11 mouse cellular contexts compared by ENCODE assay signal in the genomic region with DNA sequence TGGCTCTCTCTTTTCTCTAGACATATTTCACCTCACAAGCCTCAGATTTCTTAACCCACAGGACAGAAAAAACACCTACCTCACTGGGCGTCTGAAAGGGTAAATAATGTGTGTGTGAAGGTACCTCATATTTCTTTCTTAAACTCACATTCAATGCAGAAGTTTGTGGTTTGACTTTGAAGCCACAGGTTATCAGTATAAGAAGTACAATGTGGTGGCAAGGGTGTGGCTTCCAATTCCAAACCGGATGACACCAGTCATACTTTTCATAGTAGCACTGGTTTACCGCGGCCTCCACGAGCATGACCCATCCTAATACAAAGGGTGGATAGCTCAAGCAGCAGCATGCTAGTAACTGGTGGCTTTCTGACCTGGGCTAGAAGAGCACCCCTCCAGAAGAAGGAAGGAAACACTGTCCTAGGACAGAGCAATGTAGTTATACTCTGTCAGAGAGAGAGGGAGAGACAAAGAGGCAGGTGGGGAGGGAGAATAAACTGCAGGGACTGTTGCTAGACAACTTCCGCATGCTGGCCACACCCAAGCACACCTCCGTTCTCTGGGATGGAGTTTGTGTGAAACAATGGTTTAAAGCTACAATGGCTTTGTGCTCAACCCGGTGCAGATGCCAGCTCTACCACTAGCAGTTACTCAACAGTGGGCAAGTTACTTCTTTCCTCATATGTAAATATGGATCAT.
DNase-seq lines count a peak whose midpoint lies in the region; ATAC-seq lines count a peak whose summit lies in the region.
"Had no signal": no experiment of that assay in that cellular context is flagged by ENCODE, and none has a peak within 500 bp of the region (broad histone marks: within the 10 kb centered on the region; RNA-seq: fewer than 3 reads in every experiment).

No protein-coding gene starts in this region.

- H3K27ac ChIP-seq in forebrain, embryonic 15.5 days (replicated peaks) = no peak overlapping the region
- H3K27ac ChIP-seq in forebrain, embryonic 13.5 days = no peak overlapping the region
- H3K27ac ChIP-seq: limb, embryonic 12.5 days; neural tube, embryonic 15.5 days had no signal

- DNase-seq in naive thymus-derived CD4-positive, alpha-beta T cell, adult 2 months (ENCODE audit: low read depth) = peak; percentile 88
- DNase-seq in layer of hippocampus, postnatal 14 days (ENCODE audit: low spot score in 2 of 2) = no peak
- DNase-seq in gastrocnemius, adult 18-20 months (ENCODE audit: low spot score) = no peak
- DNase-seq in frontal cortex, adult 2 months (ENCODE audit: extremely low spot score in 1 of 2, low spot score in 1 of 2) = no peak
- DNase-seq: kidney, adult 8-10 months had no signal

- no peak overlapping the region for H3K4me2 ChIP-seq in forebrain, embryonic 15.5 days (replicated peaks)
- no peak overlapping the region for H3K4me2 ChIP-seq in forebrain, embryonic 13.5 days
- H3K4me2 ChIP-seq: limb, embryonic 12.5 days; neural tube, embryonic 15.5 days had no signal

- no peak overlapping the region for H3K4me3 ChIP-seq in forebrain, embryonic 15.5 days
- no peak overlapping the region for H3K4me3 ChIP-seq in forebrain, embryonic 13.5 days
- H3K4me3 ChIP-seq: limb, embryonic 12.5 days; neural tube, embryonic 15.5 days had no signal

- no peaks in the 10 kb centered on the region for H3K27me3 ChIP-seq in forebrain, embryonic 15.5 days
- 0 out of 2 replicates have a peak, but pooled peaks cover under 1% of the 10 kb centered on the region for H3K27me3 ChIP-seq in forebrain, embryonic 13.5 days
- H3K27me3 ChIP-seq: limb, embryonic 12.5 days; neural tube, embryonic 15.5 days had no signal

- no peak overlapping the region for H3K9ac ChIP-seq in forebrain, embryonic 15.5 days (replicated peaks)
- H3K9ac ChIP-seq in forebrain, embryonic 13.5 days = no peak overlapping the region
- H3K9ac ChIP-seq: limb, embryonic 12.5 days; neural tube, embryonic 15.5 days had no signal

- H3K9me3 ChIP-seq in forebrain, embryonic 15.5 days = no peaks in the 10 kb centered on the region
- H3K9me3 ChIP-seq in forebrain, embryonic 13.5 days (replicated peaks) = no peaks in the 10 kb centered on the region
- H3K9me3 ChIP-seq: limb, embryonic 12.5 days; neural tube, embryonic 15.5 days had no signal

- H3K36me3 ChIP-seq in forebrain, embryonic 15.5 days = no peaks in the 10 kb centered on the region
- H3K36me3 ChIP-seq in forebrain, embryonic 13.5 days (ENCODE audit: poor library complexity, severe bottlenecking) = no peaks in the 10 kb centered on the region
- H3K36me3 ChIP-seq: neural tube, embryonic 15.5 days had no signal

- 0 out of 2 replicates have a peak, but pooled peaks have one; percentile 28 for ATAC-seq in forebrain, embryonic 15.5 days (replicated peaks)
- ATAC-seq in forebrain, embryonic 13.5 days = no peak
- peak; percentile 82 for ATAC-seq in CD4-positive, CD25-positive, alpha-beta regulatory T cell, adult 4 months
- peak; percentile 87 to 89 for ATAC-seq in hematopoietic stem cell, adult 5-6 weeks (replicated peaks in 1 of 2; ENCODE audit: insufficient read depth in 1 of 2, low FRiP score in 2 of 2, low TSS enrichment in 1 of 2, low read depth in 1 of 2, poor library complexity in 2 of 2, severe bottlenecking in 2 of 2)

- WGBS in forebrain, embryonic 15.5 days = 90% methylated on average over 8 of the region's 8 CpGs
- 88% methylated on average over 8 of the region's 8 CpGs for WGBS in forebrain, embryonic 13.5 days

- 0 out of 2 replicates have a peak, but pooled peaks cover 2% of the 10 kb centered on the region for H3K4me1 ChIP-seq in forebrain, embryonic 15.5 days
- peaks cover 8% of the 10 kb centered on the region for H3K4me1 ChIP-seq in forebrain, embryonic 13.5 days
